Mouse (Mus musculus) cortical plate, adult 2 months (tissue): ENCODE data around the gene Apof.
A peak's percentile ranks its signal among the peaks of the same experiment; 100 is the strongest.

ENCODE experiments used
- CTCF ChIP-seq: fragments of 200-500 bp; IDR thresholded peaks from 2 replicates; pipeline ENCODE4 v1.5.1; 2011; ENCODE audit warnings: mild to moderate bottlenecking, control low read depth, low read length; ENCODE audit not compliant: insufficient read depth; ENCODE audit errors: extremely low read depth
- POLR2A ChIP-seq: fragments of 200-500 bp; IDR thresholded peaks from 2 replicates; pipeline ENCODE4 v1.6.1; 2011; ENCODE audit warnings: mild to moderate bottlenecking, low read length, control low read depth; ENCODE audit not compliant: insufficient read depth; ENCODE audit errors: extremely low read depth

- TF ChIP-seq POLR2A (peak; percentile 76), CTCF (no peak)
Measured at GRCm38 (mm10) chr10:128303126-128304021, 34.9 kb downstream of the Apof start, which contains the start of gene Pan2.
